Comparison of ENCODE assay signal across 25 mouse cellular contexts in genomic region chr6:28995701-28996100, GRCm38 (mm10).
DNase-seq lines count a peak whose midpoint lies in the region; ATAC-seq and TF ChIP-seq lines count a peak whose summit lies in the region.
"Had no signal": no experiment of that assay in that cellular context is flagged by ENCODE, and none has a peak within 500 bp of the region (broad histone marks: within the 10 kb centered on the region; RNA-seq: fewer than 3 reads in every experiment).

No protein-coding gene starts in this region.

- TF ChIP-seq CTCF in E14TG2a.4 (conservative IDR thresholded peaks at IDR 0.05; ENCODE audit: low read length): no peak

- H3K27me3 ChIP-seq in hindbrain, embryonic 13.5 days: no peaks in the 10 kb centered on the region
- H3K27me3 ChIP-seq in hindbrain, embryonic 12.5 days: no peaks in the 10 kb centered on the region
- peaks cover 7% of the 10 kb centered on the region for H3K27me3 ChIP-seq in E14TG2a.4 (ENCODE audit: insufficient read depth, low read length)
- H3K27me3 ChIP-seq in neural tube, embryonic 14.5 days (ENCODE audit: control insufficient read depth, insufficient read depth, low read length): no peaks in the 10 kb centered on the region

- H3K36me3 ChIP-seq in hindbrain, embryonic 13.5 days: no peaks in the 10 kb centered on the region
- H3K36me3 ChIP-seq in hindbrain, embryonic 12.5 days: no peaks in the 10 kb centered on the region
- no peaks in the 10 kb centered on the region for H3K36me3 ChIP-seq in E14TG2a.4 (ENCODE audit: insufficient read depth, low read length)
- H3K36me3 ChIP-seq in neural tube, embryonic 14.5 days (ENCODE audit: control insufficient read depth, insufficient read depth, low read length): no peaks in the 10 kb centered on the region

- H3K4me2 ChIP-seq in hindbrain, embryonic 13.5 days: no peak overlapping the region
- H3K4me2 ChIP-seq in hindbrain, embryonic 12.5 days (replicated peaks): no peak overlapping the region
- no peak overlapping the region for H3K4me2 ChIP-seq in neural tube, embryonic 14.5 days (ENCODE audit: low read depth, low read length)

- H3K4me1 ChIP-seq in hindbrain, embryonic 13.5 days (replicated peaks): 0 out of 2 replicates have a peak, but pooled peaks cover 4% of the 10 kb centered on the region
- no peaks in the 10 kb centered on the region for H3K4me1 ChIP-seq in hindbrain, embryonic 12.5 days
- peaks cover 25% of the 10 kb centered on the region for H3K4me1 ChIP-seq in E14TG2a.4 (replicated peaks; ENCODE audit: low read depth, low read length)
- no peaks in the 10 kb centered on the region for H3K4me1 ChIP-seq in neural tube, embryonic 14.5 days (ENCODE audit: control insufficient read depth, insufficient read depth, low read length)

- ATAC-seq in hindbrain, embryonic 13.5 days (ENCODE audit: low FRiP score): no peak
- no peak for ATAC-seq in hindbrain, embryonic 12.5 days (ENCODE audit: low FRiP score)
- ATAC-seq in neural tube, embryonic 14.5 days (ENCODE audit: low read depth): 0 out of 2 replicates have a peak, but pooled peaks have one; percentile 31
- ATAC-seq: forebrain, embryonic 14.5 days; inflammation-experienced regulatory T-cells, adult 6 months had no signal

- DNase-seq in adrenal gland, adult 2 months: peak; percentile 55
- DNase-seq in adrenal gland, postnatal 4 days (ENCODE audit: low spot score in 2 of 2): no peak
- DNase-seq in gastrocnemius, postnatal 36 days: no peak
- DNase-seq: cerebellum, adult 9-10 months; cerebellum, postnatal 36 days; gastrocnemius, postnatal 25 days; kidney, adult 11 months; layer of hippocampus, postnatal 36 days; liver; lung, adult 2 months; lung, postnatal 10 days; midbrain, embryonic 14.5 days; right cerebral cortex, postnatal 4 days; thymus, adult 18-20 months; thymus, postnatal 25 days had no signal

- intact Hi-C loops in gastrocnemius, postnatal 36 days (cut with DNase I): no loop called here

- 46% methylated on average over 10 of the region's 10 CpGs for WGBS in hindbrain, embryonic 13.5 days
- 55% methylated on average over 10 of the region's 10 CpGs for WGBS in hindbrain, embryonic 12.5 days
- WGBS in neural tube, embryonic 14.5 days: 44% methylated on average over 10 of the region's 10 CpGs

- no peaks in the 10 kb centered on the region for H3K9me3 ChIP-seq in hindbrain, embryonic 13.5 days
- H3K9me3 ChIP-seq in hindbrain, embryonic 12.5 days (replicated peaks): no peaks in the 10 kb centered on the region
- H3K9me3 ChIP-seq in E14TG2a.4 (ENCODE audit: low read length): peaks cover 5% of the 10 kb centered on the region; the same call in 1 of the 2 replicates
- no peaks in the 10 kb centered on the region for H3K9me3 ChIP-seq in neural tube, embryonic 14.5 days (ENCODE audit: control insufficient read depth, low read length)

- H3K27ac ChIP-seq in hindbrain, embryonic 13.5 days: 0 out of 2 replicates have a peak overlapping the region, but pooled peaks have one; percentile 19
- H3K27ac ChIP-seq in hindbrain, embryonic 12.5 days: no peak overlapping the region
- no peak overlapping the region for H3K27ac ChIP-seq in neural tube, embryonic 14.5 days (ENCODE audit: low read depth, low read length)
- H3K27ac ChIP-seq: kidney, postnatal 0 days; liver, embryonic 14.5 days; macrophage; stomach, postnatal 0 days had no signal

- H3K9ac ChIP-seq in hindbrain, embryonic 13.5 days: no peak overlapping the region
- no peak overlapping the region for H3K9ac ChIP-seq in hindbrain, embryonic 12.5 days
- H3K9ac ChIP-seq in neural tube, embryonic 14.5 days (replicated peaks; ENCODE audit: low read depth, low read length): no peak overlapping the region
- H3K9ac ChIP-seq: liver, embryonic 14.5 days had no signal

- H3K4me3 ChIP-seq in hindbrain, embryonic 13.5 days: no peak overlapping the region
- H3K4me3 ChIP-seq in hindbrain, embryonic 12.5 days: no peak overlapping the region
- 0 out of 2 replicates have a peak overlapping the region, but pooled peaks have one; percentile 3 for H3K4me3 ChIP-seq in E14TG2a.4 (replicated peaks; ENCODE audit: low read length)
- H3K4me3 ChIP-seq in neural tube, embryonic 14.5 days (ENCODE audit: low read depth, low read length): no peak overlapping the region
